Mouse (Mus musculus): Measurements from ENCODE around the gene Slc1a4.

The Slc1a4 gene

DNA sequence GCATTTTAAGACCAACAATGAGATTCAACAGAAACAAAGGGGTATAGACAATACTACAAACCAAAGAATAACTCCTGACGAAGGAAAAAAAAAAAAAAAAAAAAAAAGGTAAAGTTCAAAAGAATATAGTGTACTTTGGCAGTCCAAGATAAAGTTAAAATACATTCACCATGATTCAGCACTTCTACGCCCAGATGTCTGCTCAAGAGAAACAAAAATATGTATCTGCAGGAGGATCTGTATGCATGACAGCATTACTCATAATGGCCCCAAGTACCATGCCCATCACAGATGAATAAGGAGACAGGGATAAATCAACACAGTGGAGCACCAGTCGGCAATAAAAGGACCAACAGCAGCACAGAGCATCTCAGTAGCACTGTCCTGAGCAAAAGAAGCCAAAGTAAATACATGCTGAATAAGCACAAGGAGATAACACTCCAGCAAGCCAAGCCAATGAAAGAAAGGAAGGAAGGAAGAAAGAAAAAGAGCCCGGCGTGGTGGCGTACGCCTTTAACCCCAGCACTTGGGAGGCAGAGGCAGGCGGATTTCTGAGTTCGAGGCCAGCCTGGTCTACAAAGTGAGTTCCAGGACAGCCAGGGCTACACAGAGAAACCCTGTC is 7.3 kb downstream of the Slc1a4 start:
- no peak for DNase-seq (ENCODE audit: extremely low spot score)

DNA sequence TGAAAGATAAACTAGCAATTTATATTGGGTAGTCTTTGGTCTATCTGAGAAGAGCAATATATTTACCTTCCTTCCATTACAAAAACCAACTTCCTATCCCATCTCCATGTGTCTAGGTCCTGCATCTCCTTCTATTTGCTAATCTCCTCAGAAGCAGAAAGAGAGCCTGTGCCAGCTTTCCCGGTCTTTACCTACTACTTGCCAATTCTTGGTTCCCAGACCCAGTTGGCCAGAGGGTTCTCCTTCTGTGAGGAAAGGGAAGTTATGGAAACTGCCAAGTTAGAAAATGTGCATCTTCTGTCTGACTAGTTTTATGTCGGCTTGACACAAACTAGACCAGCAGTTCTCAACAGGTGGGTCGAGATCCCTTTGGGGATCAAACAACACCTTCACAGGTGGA is 8.5 kb downstream of the Slc1a4 start:
- DNase-seq (ENCODE audit: extremely low spot score): no peak

DNA sequence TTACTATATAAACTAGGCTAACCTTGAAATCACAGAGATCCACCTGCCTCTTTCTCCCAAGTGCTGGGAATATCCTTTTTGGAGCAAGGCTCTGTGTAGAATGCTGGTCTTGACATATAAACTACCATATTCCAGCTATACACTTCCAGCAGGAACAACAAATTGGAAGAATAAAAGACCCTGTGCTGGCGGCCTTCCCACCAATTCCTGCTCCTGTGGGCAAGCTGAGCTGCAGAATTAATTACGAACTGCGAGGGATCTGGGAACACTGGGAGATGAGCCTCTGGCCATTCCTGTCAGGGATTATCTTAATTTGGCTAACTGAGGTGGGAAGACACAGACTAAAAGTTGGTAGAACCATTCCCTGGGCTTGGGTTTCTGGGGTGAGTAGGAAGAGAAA is 10.1 kb downstream of the Slc1a4 start:
- no peak for DNase-seq (ENCODE audit: extremely low spot score)

DNA sequence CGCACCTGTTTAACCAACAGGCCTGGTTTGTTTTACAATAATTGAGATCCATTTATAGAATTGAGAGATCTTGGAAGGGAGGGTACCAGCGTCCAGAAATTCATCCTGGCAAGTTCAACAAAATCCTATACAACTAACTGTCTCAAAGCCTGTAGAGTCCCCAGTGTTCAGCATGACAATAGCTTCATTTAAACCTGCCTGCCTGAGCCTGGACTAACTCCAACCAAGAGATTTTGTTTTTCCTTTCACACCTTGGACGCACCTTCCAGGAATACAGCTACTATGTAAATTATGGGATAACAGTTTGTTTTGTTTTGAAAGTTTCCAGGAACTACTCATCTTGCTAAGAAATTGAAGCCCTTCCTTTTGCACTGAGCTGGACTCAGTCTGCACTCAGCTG is 11.9 kb downstream of the Slc1a4 start:
- DNase-seq (ENCODE audit: extremely low spot score): no peak

DNA sequence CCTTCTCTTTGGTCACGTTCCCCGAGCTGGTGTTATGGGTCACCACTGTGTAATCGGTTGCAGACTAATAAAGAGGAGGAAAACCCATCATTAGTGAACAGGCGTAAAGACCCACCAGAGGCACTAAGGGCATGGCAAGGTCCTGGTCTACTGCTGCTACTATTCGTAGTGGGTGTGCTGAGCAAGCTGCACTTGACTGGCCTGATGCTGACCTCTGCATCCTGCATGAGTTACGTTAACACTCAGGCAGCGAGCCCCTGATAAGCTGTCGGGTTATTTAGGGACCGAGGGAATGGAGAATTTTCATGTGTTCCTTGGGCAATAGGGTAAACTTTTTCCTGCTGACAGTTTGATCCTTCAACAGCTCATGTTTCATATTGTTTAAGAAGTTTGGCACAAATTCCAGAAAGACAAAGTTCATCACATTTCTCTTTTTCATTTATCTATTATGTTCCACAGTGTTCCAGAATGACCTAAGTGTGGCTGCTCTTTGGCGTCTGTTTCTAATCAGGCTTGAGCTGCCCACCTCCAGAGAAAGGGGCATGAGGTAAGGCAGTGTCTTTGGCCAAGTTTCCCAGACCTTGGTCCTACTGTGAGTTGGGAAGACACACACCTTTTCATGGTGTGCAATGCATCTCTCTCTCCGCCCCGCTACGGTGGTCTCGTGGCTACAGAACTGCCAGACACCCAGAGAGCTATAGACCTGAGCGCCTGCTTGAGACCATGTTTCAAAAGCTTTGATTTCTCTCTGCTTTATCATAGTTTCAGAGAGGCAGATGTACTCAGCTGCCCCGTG is 13.7 kb downstream of the Slc1a4 start:
- no peak for DNase-seq (ENCODE audit: extremely low spot score)

DNA sequence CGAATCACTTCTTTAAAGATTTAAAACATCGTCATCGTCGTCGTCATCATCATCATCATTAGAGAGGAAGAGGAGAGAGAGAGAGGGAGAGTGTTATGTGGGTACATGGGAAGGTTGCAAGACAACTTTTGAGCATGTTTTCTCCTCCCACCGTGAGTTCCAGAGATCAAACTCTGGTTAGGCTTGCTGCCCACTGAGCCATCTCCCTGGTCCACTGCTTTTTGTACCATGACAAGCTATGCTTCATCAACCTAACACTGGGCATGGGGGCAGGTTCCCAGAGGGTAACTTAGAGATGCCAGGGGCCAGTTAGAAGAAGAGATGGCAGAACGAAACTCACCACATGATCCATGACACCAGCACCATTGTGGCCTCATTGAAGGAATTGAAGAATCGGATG is 18.9 kb downstream of the Slc1a4 start:
- no peak for DNase-seq (ENCODE audit: extremely low spot score)

DNA sequence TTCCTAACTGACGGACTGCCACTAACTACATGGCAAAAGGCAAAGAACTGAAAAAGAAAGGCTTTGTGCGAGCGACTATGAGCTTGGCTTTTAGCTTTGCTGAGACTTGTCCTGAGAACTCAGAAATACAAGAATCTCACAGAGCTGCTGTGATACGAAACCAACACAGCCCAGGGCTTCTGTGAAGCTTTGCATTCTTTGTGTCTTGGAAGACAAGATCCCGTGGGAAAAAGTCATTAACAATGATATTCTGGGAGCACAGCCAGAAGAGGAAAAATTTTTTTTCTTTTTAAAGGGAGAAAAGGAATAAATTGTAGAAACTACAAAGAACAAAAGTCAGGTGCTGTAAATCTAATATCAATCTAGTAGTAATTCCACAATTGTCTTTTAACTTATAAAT is 23.5 kb downstream of the Slc1a4 start:
- DNase-seq (ENCODE audit: extremely low spot score): no peak

DNA sequence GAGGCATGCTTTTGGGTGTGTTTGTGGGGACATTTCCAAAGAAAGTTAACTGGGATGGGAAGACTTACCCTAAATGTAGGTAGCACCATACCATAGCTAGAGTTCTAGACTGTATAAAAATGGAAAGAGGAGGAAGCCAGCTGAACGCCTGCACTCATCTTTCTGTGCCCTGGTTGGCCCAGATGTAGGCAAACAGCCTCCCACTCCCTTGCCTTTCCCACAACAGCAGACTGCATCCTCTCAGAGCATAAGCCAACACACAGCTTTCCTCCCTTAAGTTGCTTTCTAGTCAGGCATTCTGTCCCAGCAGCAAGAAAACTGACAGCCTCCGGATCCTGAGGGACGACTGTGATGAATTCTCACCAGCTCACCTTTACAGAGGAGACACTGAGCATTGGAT is 25.1 kb downstream of the Slc1a4 start:
- no peak for DNase-seq (ENCODE audit: extremely low spot score)

DNA sequence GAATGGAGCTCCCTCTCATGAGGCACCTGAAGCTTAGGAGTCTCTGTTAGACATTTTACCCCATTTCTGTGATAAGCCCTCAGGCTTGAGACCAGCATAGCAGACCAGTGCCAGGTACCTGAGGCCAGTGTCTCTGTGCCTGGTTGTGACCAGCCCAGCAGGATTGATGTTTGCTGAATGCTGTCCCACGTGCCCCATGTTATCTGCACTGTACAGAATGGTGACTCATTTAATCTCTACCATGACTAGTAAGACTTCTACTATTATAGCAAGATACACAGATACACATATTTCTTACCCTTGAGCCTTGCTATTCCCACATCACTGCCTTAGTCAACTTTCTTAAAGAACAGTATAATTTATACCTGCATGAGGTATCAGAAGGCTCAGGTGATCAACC is 26.9 kb downstream of the Slc1a4 start:
- no peak for DNase-seq (ENCODE audit: extremely low spot score)

DNA sequence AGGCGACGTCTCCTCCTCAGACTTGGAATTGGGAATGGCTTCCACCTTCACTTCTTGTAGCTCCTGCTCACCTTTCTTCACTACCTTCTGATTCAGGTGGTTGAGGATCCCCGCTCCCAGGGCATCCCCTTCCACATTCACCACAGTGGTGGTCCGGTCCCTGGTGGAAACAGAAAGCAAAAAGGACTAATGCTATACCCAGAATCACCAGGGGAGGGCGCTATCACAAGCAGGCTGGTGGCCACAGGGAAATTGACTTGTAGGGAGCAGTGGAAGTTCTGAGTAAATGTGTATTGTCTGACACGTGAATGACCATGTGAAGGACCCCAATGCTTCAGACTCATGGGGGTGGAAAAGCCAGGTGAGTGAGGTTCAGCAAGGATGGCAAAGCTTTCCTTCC is 28.2 kb downstream of the Slc1a4 start:
- peak; percentile 31 for DNase-seq (ENCODE audit: extremely low spot score)

DNA sequence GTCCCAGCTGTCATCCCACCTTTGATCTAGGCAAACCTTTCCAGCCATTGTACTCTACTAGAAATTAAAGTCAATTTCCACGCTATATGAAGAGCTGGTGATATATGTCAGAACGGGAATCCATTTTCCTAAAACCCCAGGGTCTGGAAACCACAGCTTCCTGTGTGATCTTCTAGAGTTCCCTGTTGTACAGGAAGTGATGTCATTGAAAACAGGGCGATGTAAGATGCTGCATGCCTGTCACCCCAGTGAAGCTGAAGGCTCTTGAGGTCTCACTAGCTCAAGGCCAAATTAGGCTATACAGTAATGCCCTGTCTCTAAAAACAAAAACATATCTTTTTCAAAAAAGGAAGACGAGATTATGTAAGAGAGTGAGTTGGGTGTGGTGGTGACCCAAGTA is 31.2 kb downstream of the Slc1a4 start:
- no peak for DNase-seq (ENCODE audit: extremely low spot score)

DNA sequence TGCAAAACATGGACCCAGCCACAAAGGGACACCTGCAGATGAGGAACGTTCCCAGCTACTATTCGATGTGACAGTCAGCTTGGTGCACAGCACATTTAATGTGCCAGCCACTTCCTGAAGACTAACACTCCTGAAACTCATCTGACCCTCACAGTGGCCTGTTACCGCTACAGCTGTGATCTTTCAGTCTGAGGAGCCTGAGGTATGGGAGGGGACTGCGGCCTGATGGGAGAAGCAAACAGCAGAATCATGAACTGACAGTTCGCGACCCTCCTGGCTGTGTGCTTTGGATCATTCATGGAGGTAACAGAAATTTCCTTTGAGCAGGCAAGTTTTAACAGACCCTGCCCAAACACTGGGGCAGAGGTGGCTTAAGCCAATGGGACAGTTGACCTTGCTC is 31.7 kb downstream of the Slc1a4 start:
- no peak for DNase-seq (ENCODE audit: extremely low spot score)

DNA sequence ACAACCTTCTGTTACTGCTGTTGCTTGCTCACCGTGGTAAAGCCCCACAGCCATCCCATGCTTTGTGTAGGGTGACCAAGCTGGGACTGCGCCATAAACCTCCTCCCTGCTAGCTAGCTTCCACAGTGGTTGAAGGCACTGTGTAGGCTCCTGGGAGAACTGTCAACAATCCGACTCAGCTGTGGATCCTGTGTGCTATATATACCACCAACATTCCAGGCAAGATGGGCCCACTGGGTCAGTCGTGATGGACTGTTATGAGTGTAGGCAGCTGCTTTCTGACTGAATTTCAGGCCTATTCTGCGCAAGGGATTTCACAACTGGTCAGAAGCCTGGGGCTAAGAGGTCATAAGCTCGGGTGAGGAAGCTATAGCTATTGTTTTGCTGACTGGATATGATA is 32.6 kb downstream of the Slc1a4 start:
- DNase-seq (ENCODE audit: extremely low spot score): no peak

DNA sequence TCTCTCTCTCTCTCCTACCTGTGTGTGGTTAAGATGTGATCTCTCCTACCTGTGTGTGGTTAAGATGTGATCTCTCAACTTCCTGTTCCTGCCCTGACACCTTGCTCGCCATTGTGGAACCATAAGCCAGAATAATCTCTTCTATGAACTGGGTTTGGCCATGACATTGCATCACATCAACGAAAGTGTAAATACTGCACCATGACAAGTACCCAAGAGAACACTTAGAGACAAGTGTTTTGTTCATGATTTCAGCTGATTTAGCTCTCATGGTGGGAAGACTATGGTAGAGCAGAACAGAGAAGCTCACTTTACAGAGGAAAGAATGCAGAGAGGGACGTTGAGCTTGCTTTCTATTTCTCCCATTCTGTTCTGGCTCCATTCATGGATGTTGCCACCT is 48.0 kb downstream of the Slc1a4 start:
- DNase-seq (ENCODE audit: extremely low spot score): no peak

DNA sequence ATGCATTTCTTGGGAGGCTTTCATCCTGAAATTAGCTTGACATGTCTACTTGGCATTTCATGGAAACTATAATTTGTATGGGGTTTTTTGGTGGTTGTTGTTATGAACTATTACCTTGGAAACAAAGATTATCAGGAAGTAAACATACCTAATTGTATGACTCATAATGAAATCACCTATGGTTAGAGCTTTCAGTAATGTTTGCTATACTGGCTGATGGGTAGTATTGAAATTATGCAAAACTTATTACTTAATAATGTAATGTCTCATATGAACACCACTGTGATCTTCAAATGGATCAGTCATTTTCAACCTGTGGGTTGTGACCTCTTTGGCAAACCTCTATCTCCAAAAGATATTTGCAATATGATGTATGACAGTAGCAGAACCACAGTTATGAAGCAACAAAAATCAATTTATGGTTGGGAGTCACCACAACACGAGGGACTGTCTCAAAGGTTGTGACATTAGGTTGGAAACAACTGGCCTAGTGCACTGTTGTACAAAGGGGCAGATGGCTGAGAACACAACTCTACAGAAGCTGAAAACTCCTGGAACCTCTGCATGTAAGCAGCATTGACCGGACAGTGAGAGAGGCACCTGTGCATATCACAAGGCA is 49.8 kb downstream of the Slc1a4 start:
- DNase-seq (ENCODE audit: extremely low spot score): no peak

DNA sequence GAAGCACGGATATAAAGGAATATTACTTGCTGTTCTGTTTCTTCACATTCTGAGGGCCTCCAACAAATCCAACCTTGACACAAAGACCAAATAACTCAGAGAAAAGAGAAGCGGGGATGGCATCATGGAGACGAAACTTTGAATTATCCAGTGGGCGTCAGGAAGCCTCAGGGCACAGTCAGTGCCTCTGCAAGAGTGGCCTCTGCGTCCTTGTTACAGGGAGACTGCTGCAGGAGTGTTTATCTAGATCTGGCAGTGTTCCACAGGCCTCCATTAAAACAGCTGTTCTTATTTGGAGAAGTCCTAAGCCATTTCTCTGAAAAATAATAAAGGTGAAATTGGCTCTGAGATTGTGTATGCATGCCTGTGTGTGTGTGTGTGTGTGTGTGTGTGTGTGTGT is 51.5 kb downstream of the Slc1a4 start:
- DNase-seq (ENCODE audit: extremely low spot score): no peak

DNA sequence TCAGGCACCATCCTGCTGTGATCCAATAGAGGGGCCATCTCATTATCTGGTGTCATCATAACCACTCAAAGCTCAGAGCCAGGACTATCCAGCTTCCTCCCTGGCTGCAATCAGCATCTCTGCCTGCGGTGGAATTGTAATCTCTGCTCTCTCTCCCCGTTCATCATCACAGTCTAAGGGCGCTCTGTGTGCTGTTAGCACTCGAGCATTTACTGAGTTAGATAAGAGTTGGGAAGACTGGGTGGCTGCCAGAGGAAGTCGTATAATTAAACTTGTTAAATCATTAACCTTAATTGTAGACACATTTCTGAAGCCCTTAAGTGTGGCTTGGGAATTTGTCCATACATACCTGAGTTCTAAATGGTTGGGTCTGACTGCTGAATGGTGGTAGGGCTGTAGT is 53.8 kb downstream of the Slc1a4 start:
- no peak for DNase-seq (ENCODE audit: extremely low spot score)

DNA sequence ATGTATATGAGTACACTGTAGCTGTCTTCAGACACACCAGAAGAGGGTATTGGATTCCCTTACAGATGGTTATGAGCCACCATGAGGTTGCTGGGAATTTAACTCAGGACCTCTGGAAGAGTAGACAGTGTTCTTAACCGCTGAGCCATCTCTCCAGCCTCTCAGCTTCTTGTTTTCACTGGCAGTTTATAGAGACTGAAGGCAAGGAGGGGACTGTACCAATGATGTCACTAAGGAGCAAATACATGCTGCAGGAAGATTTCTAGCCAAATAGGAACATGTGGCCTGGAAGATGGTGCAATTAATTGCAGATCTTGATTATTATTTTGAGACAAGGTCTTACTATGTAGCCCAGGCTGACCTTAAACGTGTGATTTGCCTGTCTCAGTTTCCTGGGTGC is 55.4 kb downstream of the Slc1a4 start:
- DNase-seq (ENCODE audit: extremely low spot score): no peak

DNA sequence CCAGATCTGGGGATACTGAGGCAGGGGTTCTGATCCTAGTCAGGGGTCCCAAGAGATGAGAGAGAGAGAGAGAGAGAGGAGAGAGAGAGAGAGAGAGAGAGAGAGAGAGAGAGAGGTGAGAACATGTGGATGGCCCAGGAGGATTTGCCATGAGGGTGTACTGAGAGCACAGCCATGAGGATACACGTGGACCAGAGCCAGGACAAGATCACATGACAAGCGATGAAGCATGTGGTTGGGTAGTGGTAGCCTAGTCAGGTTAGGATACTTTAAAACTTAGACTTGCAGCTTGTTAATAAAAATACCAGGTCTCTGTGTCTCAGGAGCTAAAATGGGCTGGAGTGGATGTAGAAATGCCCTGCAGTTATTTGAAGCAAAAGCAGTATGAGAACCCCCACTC is 56.5 kb downstream of the Slc1a4 start:
- DNase-seq (ENCODE audit: extremely low spot score): no peak

DNA sequence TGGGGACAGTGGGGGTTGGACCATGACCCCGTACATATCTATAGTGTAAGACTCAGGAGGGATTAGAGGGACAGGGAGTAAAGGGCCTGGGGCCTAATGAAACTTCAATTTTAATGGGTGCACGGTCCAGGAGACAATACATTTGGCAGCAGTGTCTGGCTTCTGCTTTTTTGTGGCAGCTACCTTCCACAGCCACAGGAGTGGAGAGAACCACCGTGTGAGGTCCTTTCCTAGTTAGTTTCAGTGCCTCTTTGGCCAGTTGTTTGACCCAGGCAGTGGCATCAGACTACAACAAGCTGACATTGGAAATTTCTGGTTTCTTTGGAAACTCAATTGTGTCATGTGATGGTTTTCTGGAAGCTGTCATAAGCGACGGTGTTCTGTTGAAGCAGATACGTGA is 62.6 kb downstream of the Slc1a4 start:
- DNase-seq (ENCODE audit: extremely low spot score): no peak

DNA sequence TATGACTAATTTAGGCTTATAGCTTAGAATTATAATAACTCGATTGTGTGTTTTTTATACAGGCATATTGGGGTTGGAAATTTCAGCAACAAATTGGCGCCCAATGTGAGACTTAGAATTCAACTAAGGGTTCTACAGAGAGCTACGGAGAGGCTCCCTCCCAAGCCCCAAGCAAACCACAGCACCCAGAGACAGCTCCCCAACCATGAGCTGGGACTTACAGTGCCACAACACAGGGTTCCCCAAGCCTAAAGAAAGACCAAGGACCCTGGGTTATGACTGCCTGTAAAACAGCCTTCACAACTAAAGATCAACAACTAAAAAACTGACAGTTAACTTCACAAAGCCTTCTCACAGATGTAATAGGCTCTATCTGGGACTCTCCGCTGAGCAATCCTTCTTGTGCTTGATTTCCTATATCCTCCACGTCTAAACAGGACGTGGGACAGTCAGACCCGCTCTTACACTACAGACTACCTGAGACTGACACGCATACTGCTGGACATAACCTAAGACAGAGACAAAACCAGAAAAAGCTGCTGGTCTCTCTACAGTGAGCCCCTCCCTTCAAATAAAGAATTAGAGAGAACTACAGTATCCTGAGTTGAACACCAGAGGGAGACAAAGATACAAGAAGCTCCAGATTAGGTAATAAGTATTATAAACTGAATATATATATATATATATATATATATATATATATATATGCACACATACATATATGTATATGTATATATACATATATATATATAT is 69.7 kb downstream of the Slc1a4 start:
- DNase-seq (ENCODE audit: extremely low spot score): no peak

DNA sequence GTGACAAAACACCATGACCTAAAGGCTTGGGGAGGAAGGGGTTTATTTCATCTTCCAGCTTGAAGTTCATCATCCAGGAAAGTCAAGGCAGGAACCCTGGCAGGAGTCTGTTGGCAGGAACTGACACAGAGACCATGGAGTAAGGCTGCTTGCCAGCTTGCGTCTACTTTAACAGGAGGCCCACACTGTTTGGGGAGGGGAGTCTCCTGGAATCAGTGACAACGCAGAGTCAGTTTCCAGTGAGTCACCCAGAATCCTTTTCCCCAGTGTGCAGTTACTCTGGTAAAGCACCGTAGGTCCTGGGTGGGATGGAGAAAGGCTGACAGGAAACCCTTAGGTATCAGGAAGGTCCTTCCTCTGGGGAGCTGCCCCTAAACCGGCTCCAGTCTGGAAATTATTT is 77.7 kb downstream of the Slc1a4 start:
- no peak for DNase-seq (ENCODE audit: extremely low spot score)

DNA sequence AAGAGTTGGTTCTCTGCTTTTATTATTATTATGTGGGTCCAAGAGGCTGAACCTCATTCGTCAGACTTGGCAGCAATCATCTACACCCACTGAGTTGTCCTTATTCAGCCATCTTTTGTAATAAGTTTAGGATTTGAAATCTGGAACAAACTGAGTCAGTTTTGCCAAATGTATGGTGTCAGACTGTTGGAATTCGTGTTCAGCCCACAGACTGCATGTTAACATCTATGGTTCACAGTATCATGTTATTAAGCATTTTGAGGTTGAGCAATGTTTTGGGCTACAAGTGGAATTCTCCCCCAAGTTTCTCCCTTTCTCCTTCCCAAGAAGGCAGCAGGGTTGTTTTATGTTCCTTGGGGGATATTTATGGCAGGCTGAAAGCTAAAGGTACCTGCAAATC is 79.4 kb downstream of the Slc1a4 start:
- no peak for DNase-seq (ENCODE audit: extremely low spot score)

Data from embryo, embryonic 9.5 days (tissue).